Mouse (Mus musculus) B cell, adult 2 months (primary cell): ENCODE data around the gene Gpn1.
"Not testable (repeated sequence)": the region's sequence is repeated elsewhere in the genome, so short reads cannot be mapped to it uniquely, and the experiment has no call there.

Source experiments
- DNase-seq, 2 experiments: peaks; one replicate each; pipeline ENCODE4 v3.0.0; 2022

Gene Gpn1

GRCm38 (mm10) chr5:31494513-31495297 lies at the start of gene Gpn1:
TSS of gene Gpn1 (plus strand) at chr5:31494741.
- DNase-seq = peak; percentile 85 to 86

- DNase-seq = peak; percentile 12 to 16
These were observed 43.2 kb upstream of the Gpn1 start for GRCm38 (mm10) chr5:31451336-31451735.

- peak; percentile 92 to 93 for DNase-seq
These were observed 42.5 kb upstream of the Gpn1 start, which contains the start of gene Zfp512 for GRCm38 (mm10) chr5:31451878-31452561. TSS of gene Zfp512 (plus strand) at chr5:31452431.

- no peak for DNase-seq
These were observed 42.0 kb upstream of the Gpn1 start for GRCm38 (mm10) chr5:31452562-31452878.

GRCm38 (mm10) chr5:31452886-31453410 lies 41.6 kb upstream of the Gpn1 start:
- DNase-seq = peak; percentile 6 to 17

GRCm38 (mm10) chr5:31467798-31468197 lies 26.7 kb upstream of the Gpn1 start:
- DNase-seq = peak in 1 of 2 experiments; percentile 10

GRCm38 (mm10) chr5:31469711-31470110 lies 24.8 kb upstream of the Gpn1 start:
- no peak for DNase-seq

- DNase-seq = peak; percentile 74 to 78
These were observed 24.2 kb upstream of the Gpn1 start for GRCm38 (mm10) chr5:31470334-31470733.

GRCm38 (mm10) chr5:31480536-31480935 lies 14.0 kb upstream of the Gpn1 start:
- DNase-seq = no peak

- no peak for DNase-seq
These were observed 9.1 kb upstream of the Gpn1 start, which contains the start of gene 4930548H24Rik for GRCm38 (mm10) chr5:31485440-31485839. TSS of gene 4930548H24Rik (plus strand) at chr5:31485740.

GRCm38 (mm10) chr5:31487889-31488288 lies 6.7 kb upstream of the Gpn1 start:
- DNase-seq = no peak

GRCm38 (mm10) chr5:31489116-31489769 lies 5.3 kb upstream of the Gpn1 start:
- DNase-seq = no peak

GRCm38 (mm10) chr5:31492031-31492430 lies 2.5 kb upstream of the Gpn1 start:
- no peak for DNase-seq

GRCm38 (mm10) chr5:31504843-31505242 lies 10.3 kb downstream of the Gpn1 start:
- DNase-seq = no peak

- no peak for DNase-seq
These were observed 17.9 kb downstream of the Gpn1 start for GRCm38 (mm10) chr5:31512481-31512880.

GRCm38 (mm10) chr5:31520556-31520955 lies 26.0 kb downstream of the Gpn1 start:
- no peak for DNase-seq

- peak; percentile 88 for DNase-seq
These were observed 32.0 kb downstream of the Gpn1 start, which contains the start of gene Slc4a1ap for GRCm38 (mm10) chr5:31526354-31527116. TSS of gene Slc4a1ap (plus strand) at chr5:31526995.

- DNase-seq = no peak
These were observed 32.7 kb downstream of the Gpn1 start for GRCm38 (mm10) chr5:31527117-31527680.

GRCm38 (mm10) chr5:31527707-31528106 lies 33.2 kb downstream of the Gpn1 start, which contains the start of gene Supt7l:
TSS of gene Supt7l (minus strand) at chr5:31527807.
- not testable (repeated sequence) for DNase-seq

- peak; percentile 19 to 33 for DNase-seq
These were observed 34.0 kb downstream of the Gpn1 start for GRCm38 (mm10) chr5:31528560-31528959.

GRCm38 (mm10) chr5:31535228-31535627 lies 40.7 kb downstream of the Gpn1 start:
- DNase-seq = peak in 1 of 2 experiments; percentile 10

- no peak for DNase-seq
These were observed 64.9 kb downstream of the Gpn1 start for GRCm38 (mm10) chr5:31559401-31559800.
